Mouse (Mus musculus): ENCODE measurements around the gene Ifi205.

The Ifi205 gene

DNA sequence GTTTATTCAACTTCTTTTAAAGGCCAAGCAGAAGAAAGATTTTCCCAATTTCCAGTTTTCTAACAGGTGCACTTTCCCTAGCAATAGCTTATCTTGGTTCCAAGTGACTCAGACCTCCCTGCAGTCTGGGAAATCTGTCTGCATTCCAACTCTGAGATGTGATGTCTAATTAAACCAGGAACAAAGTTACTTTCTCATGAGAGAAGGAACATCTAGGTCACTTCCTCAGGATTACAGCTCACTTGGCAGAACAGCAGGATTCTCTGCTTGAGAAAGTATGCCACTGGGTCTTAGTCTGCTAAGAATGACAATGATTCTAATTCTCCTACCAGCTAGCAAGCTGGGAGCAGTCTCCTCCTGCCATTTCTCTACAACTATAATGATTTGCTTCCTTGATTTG is 58.5 kb downstream of the Ifi205 start:
- no peak for DNase-seq (ENCODE audit: low spot score in 2 of 2)

Measured in natural killer cell, adult 2 months (primary cell).